Mouse (Mus musculus) olfactory bulb, adult 2 months (tissue): Measurements from ENCODE around the gene Nabp2.

ENCODE experiments used
- CTCF ChIP-seq: fragments of 200-500 bp; IDR thresholded peaks from 2 replicates; pipeline ENCODE4 v1.5.1; 2012; ENCODE audit warnings: low read depth, mild to moderate bottlenecking, low read length, moderate library complexity; ENCODE audit not compliant: insufficient read depth
- POLR2A ChIP-seq: fragments of 200-500 bp; IDR thresholded peaks from 2 replicates; pipeline ENCODE4 v1.6.1; 2012; ENCODE audit warnings: mild to moderate bottlenecking, low read depth, low read length, moderate library complexity; ENCODE audit not compliant: insufficient read depth

DNA sequence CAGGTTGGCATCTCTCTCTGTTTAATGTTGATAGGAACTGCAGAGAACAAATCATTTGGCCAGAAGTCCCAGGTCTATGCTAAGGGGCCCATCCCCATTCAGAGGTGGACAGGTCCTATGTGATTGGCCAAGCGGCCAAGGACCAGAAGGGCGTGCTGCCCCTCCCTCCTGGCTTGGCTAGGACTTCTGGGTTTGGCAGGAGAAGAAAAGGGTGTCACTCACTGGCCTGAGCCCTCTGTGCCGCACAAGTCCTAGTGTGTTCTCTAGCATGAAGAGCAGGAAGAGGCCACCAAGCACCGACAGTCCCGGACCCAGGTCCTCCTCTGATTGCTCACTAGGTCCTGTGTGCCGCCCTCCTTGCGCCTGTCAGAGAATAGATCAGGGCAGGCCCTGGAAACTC lies 13.8 kb downstream of the Nabp2 start:
- no peak for TF ChIP-seq POLR2A
- no peak for TF ChIP-seq CTCF
